Comparison of ENCODE assay signal across 15 mouse cellular contexts in the genomic region with DNA sequence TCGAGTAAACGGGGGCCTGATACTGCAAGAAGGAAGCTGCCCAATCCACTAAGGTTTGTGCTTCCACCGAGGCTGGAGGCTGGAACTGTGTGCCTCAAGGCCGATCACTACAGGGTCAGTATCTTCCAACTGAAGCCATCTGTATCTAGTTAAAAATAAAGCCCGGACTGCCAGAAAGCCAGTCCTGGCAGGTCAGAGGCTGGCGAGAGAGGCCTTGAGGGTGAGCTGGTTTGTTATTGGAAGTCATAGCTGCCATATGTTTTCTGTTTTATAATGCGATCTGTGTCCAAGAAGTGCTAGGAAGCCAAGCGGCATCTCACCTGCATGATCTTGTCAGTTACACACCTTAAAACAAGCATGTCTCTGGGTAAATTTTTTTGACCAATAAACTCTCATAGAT. TPM values are rescaled to one million over a fixed set of nuclear protein-coding genes. Genes with fewer than 3 reads are reported as not detected.
"Had no signal": no experiment of that assay in that cellular context is flagged by ENCODE, and none has a peak within 500 bp of the region (broad histone marks: within the 10 kb centered on the region; RNA-seq: fewer than 3 reads in every experiment).

No protein-coding gene starts in this region.

- H3K9me3 ChIP-seq: limb, embryonic 15.5 days; liver, embryonic 13.5 days; lung, embryonic 15.5 days; midbrain, embryonic 13.5 days; neural tube, embryonic 15.5 days had no signal

- H3K4me3 ChIP-seq: left cerebral cortex, adult 2 months; limb, embryonic 15.5 days; liver, embryonic 13.5 days; lung, embryonic 15.5 days; midbrain, embryonic 13.5 days; myocyte; neural tube, embryonic 15.5 days had no signal

- H3K9ac ChIP-seq: limb, embryonic 15.5 days; liver, embryonic 13.5 days; liver, postnatal 0 days; lung, embryonic 15.5 days; midbrain, embryonic 13.5 days; neural tube, embryonic 15.5 days had no signal

- H3K36me3 ChIP-seq: limb, embryonic 15.5 days; liver, embryonic 13.5 days; lung, embryonic 15.5 days; midbrain, embryonic 13.5 days; neural tube, embryonic 15.5 days had no signal

- H3K4me2 ChIP-seq: limb, embryonic 15.5 days; liver, embryonic 13.5 days; lung, embryonic 15.5 days; midbrain, embryonic 13.5 days; neural tube, embryonic 15.5 days had no signal

- H3K27ac ChIP-seq: left cerebral cortex, adult 2 months; limb, embryonic 15.5 days; liver, embryonic 13.5 days; lung, embryonic 15.5 days; macrophage; midbrain, embryonic 13.5 days; neural tube, embryonic 15.5 days; stomach, postnatal 0 days had no signal

- ATAC-seq: liver, postnatal 0 days; midbrain, embryonic 13.5 days had no signal

- H3K4me1 ChIP-seq: liver, embryonic 13.5 days; midbrain, embryonic 13.5 days had no signal

- H3K27me3 ChIP-seq: limb, embryonic 15.5 days; liver, embryonic 13.5 days; lung, embryonic 15.5 days; midbrain, embryonic 13.5 days; neural tube, embryonic 15.5 days had no signal

- DNase-seq: kidney, postnatal 14 days; liver, embryonic 13.5 days; liver, postnatal 0 days; lung, postnatal 14 days; right cerebral cortex, adult 18-20 months; right cerebral cortex, postnatal 25 days; thymus, postnatal 4 days had no signal

RNA-seq across cellular contexts. Expression of gene Map10, which starts 43.2 kb away (rescaled TPM):
- polyA plus RNA-seq: myocyte had no signal
